Mouse (Mus musculus) forebrain, embryonic 14.5 days (tissue): ENCODE data around the gene Tex33. TPM values are rescaled to one million over a fixed set of nuclear protein-coding genes. Genes with fewer than 3 reads are reported as not detected.
A peak's percentile ranks its signal among the peaks of the same experiment; 100 is the strongest.

Source experiments
- ATAC-seq: fragments of 200-750 bp; cut with Nextera tagmentation; 2 replicates; pipeline ENCODE4 v1.8.0; 2017; ENCODE audit warnings: mild to moderate bottlenecking, moderate library complexity
- DNase-seq: peaks from one replicate; pipeline ENCODE4 v3.0.0-alpha.2; 2015; ENCODE audit warnings: low spot score
- H3K27ac ChIP-seq: fragments of 300-500 bp; sonication (generic); 2 replicates; pipeline ENCODE4 v1.5.1; 2014; ENCODE audit warnings: low read depth, mild to moderate bottlenecking, control low read depth, low read length, moderate library complexity
- H3K27me3 ChIP-seq: fragments of 300-500 bp; sonication (generic); replicated peaks from 2 replicates; pipeline ENCODE4 v1.6.1; 2014; ENCODE audit warnings: low read length, control low read depth, mixed read lengths; ENCODE audit not compliant: control insufficient read depth, insufficient read depth
- H3K36me3 ChIP-seq: fragments of 300-500 bp; sonication (generic); 2 replicates; pipeline ENCODE4 v1.6.1; 2014; ENCODE audit warnings: low read length, control low read depth; ENCODE audit not compliant: control insufficient read depth, insufficient read depth
- H3K4me1 ChIP-seq: fragments of 300-500 bp; sonication (generic); 2 replicates; pipeline ENCODE4 v1.6.1; 2014; ENCODE audit warnings: antibody characterized with exemption, low read length, control low read depth; ENCODE audit not compliant: control insufficient read depth, insufficient read depth
- H3K4me2 ChIP-seq: fragments of 300-500 bp; sonication (generic); 2 replicates; pipeline ENCODE4 v1.6.1; 2014; ENCODE audit warnings: mild to moderate bottlenecking, control low read depth, low read length
- H3K4me3 ChIP-seq: fragments of 300-500 bp; sonication (generic); 2 replicates; pipeline ENCODE4 v1.5.1; 2014; ENCODE audit warnings: low read depth, low read length, control low read depth
- H3K9ac ChIP-seq: fragments of 300-500 bp; sonication (generic); 2 replicates; pipeline ENCODE4 v1.6.1; 2014; ENCODE audit warnings: mild to moderate bottlenecking, low read length, control low read depth, moderate library complexity
- H3K9me3 ChIP-seq: fragments of 300-500 bp; sonication (generic); replicated peaks from 2 replicates; pipeline ENCODE4 v1.6.1; 2016; ENCODE audit warnings: low read length, control low read depth, mixed read lengths; ENCODE audit not compliant: control insufficient read depth
- WGBS: fragments of 180-500 bp; shearing (Covaris S2); extraction: QIAGEN DNeasy Blood & Tissue Kit; methylation state at CpG from one replicate; pipeline ENCODE4 v1.1.7; 2014; 5-methylcytosine and 5-hydroxymethylcytosine counted together
- polyA plus RNA-seq: library from polyadenylated mRNA; unstranded; fragments of >200 nt; fragmentation: Nextera tagmentation; extraction: Ambion mirVana; gene quantifications from 2 replicates; pipeline ENCODE4 v1.2.1, GENCODE M21; 2014

Tex33 gene
- polyA plus RNA-seq, 1 experiment from 2014 or later: not detected

DNA sequence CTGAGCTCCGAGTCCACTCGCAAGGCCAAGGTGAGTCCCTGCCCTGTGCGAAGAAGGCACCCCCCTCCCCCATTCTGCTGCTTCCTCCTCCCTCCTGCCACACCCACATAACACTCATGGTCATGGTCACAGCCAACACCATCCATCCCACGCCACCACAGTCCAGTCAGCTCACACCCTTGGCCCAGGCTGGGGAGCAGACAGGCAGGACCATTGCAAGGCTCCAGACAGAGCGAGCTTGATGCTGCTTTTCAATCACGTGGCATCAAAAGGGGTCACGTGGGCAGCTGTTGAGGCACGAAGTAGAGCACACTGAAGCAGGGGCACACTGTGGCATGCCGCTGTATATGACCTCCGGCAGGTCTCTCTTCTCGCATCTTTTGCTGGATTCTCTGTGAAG, 40.0 kb upstream of the Tex33 start:
- H3K4me2 ChIP-seq: no peak overlapping the region
- DNase-seq: no peak
- H3K4me3 ChIP-seq: no peak overlapping the region
- H3K27me3 ChIP-seq: no peaks in the 10 kb centered on the region
- no peaks in the 10 kb centered on the region for H3K9me3 ChIP-seq
- no peak overlapping the region for H3K9ac ChIP-seq
- peaks cover 13% of the 10 kb centered on the region; the same call in 1 of the 2 replicates for H3K4me1 ChIP-seq
- peaks cover 45% of the 10 kb centered on the region for H3K36me3 ChIP-seq
- ATAC-seq: no peak
- H3K27ac ChIP-seq: no peak overlapping the region
- 89% methylated on average over 11 of the region's 11 CpGs for WGBS

DNA sequence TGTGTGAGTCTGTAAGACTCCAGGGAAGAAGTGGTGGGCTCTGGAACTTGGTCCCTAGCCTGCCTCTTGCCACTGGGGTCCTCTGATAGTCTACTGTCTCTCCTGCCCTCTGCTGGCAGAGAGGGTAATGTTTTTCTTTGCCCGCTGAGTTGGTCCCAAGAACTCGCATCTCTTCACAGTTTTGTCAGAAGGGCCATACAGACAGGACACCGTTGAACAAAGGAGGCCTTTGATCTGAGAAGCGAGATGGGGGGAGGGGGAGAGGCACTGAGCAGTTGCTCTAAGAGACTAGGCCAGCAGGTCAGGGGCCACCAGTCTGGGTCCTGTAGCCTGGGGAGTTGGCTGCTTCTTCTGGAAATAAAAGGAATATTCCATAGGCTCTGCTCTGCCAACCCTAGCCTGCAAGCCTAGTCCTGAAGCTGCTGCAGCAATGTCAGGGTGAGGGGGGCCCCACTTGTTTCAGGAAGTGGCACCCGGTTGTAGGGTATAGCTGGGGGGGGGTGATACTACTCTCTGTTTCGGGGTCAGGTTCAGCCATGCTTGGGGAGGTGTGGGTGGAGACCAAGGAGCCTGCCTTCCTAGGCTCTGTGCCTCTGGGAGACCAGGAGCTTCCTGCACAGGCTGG, 39.3 kb upstream of the Tex33 start:
- ATAC-seq (no peak), DNase-seq (peak; percentile 61)
- Histone ChIP-seq H3K4me3 (no peak overlapping the region), H3K9ac (no peak overlapping the region), H3K4me2 (no peak overlapping the region), H3K9me3 (no peaks in the 10 kb centered on the region), H3K27me3 (no peaks in the 10 kb centered on the region), H3K4me1 (peaks cover 13% of the 10 kb centered on the region; the same call in 1 of the 2 replicates), H3K27ac (no peak overlapping the region), H3K36me3 (peaks cover 49% of the 10 kb centered on the region)
- WGBS: 30% methylated on average over 6 of the region's 6 CpGs

DNA sequence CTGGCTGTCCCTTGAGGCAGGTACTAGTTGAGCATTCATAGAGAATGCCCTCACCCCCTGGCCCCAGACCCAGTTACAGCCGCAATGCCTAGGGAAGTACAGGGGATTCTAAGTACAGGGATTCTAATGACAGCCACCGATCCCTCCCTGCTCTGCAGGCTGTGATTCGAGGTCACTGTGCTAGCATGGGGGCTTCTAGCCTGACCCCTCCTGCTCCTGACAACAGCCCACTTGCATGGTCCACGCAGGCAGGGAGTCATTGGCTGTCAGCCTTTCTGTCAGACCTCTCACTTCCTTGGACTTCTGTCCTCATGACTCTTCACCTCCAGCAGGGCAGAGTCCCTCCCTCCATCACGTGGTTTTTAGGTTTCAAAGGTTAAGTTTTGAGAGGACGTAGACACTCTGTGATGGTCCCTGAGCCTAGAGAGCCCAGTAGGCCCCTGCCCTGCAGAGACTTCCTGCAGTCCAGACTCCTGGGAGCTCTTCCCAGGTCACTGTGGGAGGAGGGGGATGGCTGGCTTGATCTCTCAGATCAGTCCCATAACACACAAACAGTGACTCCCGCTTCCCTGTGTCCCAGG, 35.9 kb upstream of the Tex33 start:
- Histone ChIP-seq H3K36me3 (peaks cover 45% of the 10 kb centered on the region), H3K27ac (no peak overlapping the region), H3K27me3 (no peaks in the 10 kb centered on the region), H3K9me3 (no peaks in the 10 kb centered on the region), H3K4me1 (peaks cover 13% of the 10 kb centered on the region), H3K9ac (no peak overlapping the region), H3K4me3 (no peak overlapping the region), H3K4me2 (no peak overlapping the region)
- WGBS: 88% methylated on average over 7 of the region's 7 CpGs
- ATAC-seq (no peak), DNase-seq (no peak)

DNA sequence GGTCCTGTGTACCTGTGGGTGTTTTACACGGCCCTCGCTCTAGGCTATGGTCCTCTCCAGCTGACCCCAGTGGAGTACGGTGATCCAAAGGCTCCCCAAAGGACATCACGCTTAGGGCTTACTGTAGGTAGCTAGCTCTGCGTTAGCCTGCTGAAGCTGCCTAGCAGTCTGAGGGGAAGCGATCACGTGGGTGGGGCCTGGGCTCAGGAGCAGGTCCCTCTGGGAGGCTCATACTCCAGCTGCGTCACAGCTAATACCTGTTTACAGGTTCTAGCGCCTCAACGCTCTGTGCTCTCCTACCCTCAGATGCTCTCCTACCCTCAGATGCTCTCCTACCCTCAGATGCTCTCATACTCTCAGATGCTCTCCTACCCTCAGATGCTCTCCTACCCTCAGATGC, 35.2 kb upstream of the Tex33 start:
- peaks cover 9% of the 10 kb centered on the region for H3K4me1 ChIP-seq
- no peak overlapping the region for H3K4me3 ChIP-seq
- no peak overlapping the region for H3K4me2 ChIP-seq
- H3K36me3 ChIP-seq: peaks cover 45% of the 10 kb centered on the region
- H3K9ac ChIP-seq: no peak overlapping the region
- 93% methylated on average over 10 of the region's 10 CpGs for WGBS
- no peak overlapping the region for H3K27ac ChIP-seq
- DNase-seq (no peak), ATAC-seq (no peak)
- no peaks in the 10 kb centered on the region for H3K9me3 ChIP-seq
- no peaks in the 10 kb centered on the region for H3K27me3 ChIP-seq

DNA sequence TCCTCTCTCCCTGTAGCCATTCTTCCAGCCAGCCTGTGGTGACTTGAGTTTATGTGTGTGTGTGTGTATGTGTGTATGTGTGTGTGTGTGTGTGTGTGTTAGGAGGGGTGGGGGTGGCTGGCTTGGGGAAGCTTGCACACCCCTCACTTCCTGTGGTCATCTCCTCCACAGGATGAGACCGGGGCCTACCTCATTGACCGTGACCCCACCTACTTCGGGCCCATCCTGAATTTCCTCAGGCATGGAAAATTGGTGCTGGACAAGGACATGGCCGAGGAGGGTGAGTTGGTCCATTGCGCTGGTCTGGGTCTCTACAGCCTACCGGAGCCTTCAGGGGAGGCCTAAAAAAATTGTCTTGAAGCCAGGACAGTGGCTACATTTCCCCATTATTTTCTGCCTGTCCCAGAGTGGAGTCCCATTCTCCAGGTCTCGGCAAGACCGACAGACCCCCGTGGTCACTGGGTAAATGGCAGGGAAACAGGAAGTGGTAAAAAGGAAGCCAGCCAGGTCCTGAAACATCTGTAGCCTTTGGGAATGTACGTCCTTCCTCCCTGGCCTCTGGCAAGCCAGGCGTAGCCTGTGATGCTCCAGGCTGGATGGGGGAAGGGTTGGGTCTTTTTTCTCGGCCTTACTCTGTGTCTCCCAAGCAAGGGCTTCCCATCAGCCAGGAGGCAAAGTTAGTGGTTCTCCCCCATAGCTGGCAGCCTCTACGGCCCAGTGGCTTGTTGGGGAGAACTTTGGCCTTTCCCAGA, 34.3 kb upstream of the Tex33 start:
- H3K9ac ChIP-seq: no peak overlapping the region; the same call in 1 of the 2 replicates
- ATAC-seq (no peak), DNase-seq (no peak)
- H3K27ac ChIP-seq: no peak overlapping the region
- H3K4me2 ChIP-seq: peak overlapping the region; percentile 88
- no peaks in the 10 kb centered on the region for H3K27me3 ChIP-seq
- H3K9me3 ChIP-seq: no peaks in the 10 kb centered on the region
- peak overlapping the region; percentile 60 for H3K4me3 ChIP-seq
- WGBS: 86% methylated on average over 13 of the region's 13 CpGs
- peaks cover 37% of the 10 kb centered on the region for H3K36me3 ChIP-seq
- peaks cover 9% of the 10 kb centered on the region for H3K4me1 ChIP-seq

DNA sequence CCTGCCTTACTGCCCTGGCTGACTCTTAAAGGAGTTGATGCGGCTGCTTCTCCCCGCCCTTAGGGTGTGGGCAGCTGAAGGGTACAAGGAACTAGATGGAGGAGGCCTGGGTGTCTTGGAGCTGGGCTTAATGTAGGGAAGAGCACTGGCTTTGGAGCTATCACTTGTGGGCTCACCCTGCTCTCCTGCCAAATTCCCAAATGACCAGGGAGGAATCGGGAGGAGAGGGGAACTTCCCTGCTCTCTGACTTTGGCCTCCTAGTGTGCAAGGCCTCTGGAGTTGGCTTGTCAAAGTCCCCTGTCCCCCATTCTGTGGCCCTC, 33.4 kb upstream of the Tex33 start:
- Histone ChIP-seq H3K27ac (peak overlapping the region; percentile 10; the same call in 1 of the 2 replicates), H3K4me2 (peak overlapping the region; percentile 88), H3K36me3 (peaks cover 30% of the 10 kb centered on the region), H3K27me3 (no peaks in the 10 kb centered on the region), H3K9me3 (no peaks in the 10 kb centered on the region), H3K9ac (peak overlapping the region; percentile 73), H3K4me3 (peak overlapping the region; percentile 60), H3K4me1 (peaks cover 9% of the 10 kb centered on the region)
- WGBS: 0% methylated on average over 3 of the region's 3 CpGs
- DNase-seq: no peak
- ATAC-seq: no peak

DNA sequence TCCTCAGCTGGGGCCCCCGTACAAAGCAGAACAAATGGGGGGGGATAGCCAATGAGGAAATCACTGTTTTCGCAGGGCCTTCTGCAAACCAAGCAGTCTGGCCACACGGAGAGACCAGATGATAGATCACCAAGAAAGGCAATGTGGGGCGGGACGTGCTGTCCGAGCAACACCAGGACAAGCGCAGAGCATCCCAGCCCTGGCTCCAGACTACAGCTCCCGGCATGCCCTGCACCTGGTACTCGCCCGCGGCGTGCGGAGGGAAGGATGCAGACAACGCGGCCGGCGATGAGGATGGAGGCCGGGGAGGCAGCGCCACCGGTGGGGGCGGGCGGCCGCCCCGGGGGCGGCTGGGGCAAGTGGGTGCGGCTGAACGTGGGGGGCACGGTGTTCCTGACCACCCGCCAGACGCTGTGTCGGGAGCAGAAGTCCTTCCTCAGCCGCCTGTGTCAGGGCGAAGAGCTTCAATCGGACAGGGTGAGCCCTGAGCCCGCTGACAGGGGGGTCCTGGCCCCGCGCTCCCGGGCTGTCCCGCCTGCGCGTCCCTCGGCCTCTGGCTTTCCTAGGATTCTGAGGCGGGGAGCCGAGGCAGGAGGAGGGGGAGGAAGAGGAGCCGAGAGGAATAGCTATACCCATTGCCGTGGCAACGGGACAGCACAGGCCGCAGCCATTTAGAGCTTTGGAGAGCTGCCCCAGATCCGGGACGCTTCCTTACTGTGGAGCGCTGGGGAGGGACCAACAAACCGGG, 32.9 kb upstream of the Tex33 start, which contains the start of gene Kctd17:
Gene Kctd17, plus strand, starts transcription at position 174 of the 748 bp plus-strand sequence.
- WGBS: 1% methylated on average over 52 of the region's 52 CpGs
- peaks cover 9% of the 10 kb centered on the region for H3K4me1 ChIP-seq
- no peaks in the 10 kb centered on the region for H3K27me3 ChIP-seq
- peak; percentile 94 for ATAC-seq
- peak; percentile 83 for DNase-seq
- peak within 1 kb of the TSS; percentile 60 for H3K4me3 ChIP-seq
- peak within 1 kb of the TSS; percentile 88 for H3K4me2 ChIP-seq
- peak within 1 kb of the TSS; percentile 73 for H3K9ac ChIP-seq
- H3K36me3 ChIP-seq: peaks cover 24% of the 10 kb centered on the region
- H3K27ac ChIP-seq: peak within 1 kb of the TSS; percentile 10; the same call in 1 of the 2 replicates
- no peaks in the 10 kb centered on the region for H3K9me3 ChIP-seq

DNA sequence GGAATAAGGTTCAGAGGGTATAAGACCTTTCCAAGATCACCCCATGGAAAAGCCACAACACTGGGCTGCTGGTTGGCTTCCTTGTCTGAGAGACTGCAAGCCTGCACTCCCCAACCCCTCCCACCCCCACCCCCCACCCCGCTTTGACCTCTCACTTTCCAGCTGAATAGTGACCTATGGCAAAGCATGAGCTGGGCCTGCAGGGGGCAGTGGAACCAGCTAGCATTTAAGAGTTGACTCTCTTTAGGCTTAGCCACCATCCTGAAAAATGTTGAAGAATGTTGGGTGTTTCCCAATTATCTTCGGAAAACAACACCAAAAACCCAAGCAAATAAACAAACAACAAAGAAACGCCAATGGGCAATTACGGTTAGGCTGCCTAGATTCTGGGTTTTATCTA, 29.5 kb upstream of the Tex33 start:
- Histone ChIP-seq H3K36me3 (no peaks in the 10 kb centered on the region), H3K9ac (no peak overlapping the region), H3K27ac (no peak overlapping the region), H3K4me1 (peaks cover 9% of the 10 kb centered on the region), H3K4me2 (no peak overlapping the region), H3K27me3 (no peaks in the 10 kb centered on the region), H3K9me3 (no peaks in the 10 kb centered on the region), H3K4me3 (no peak overlapping the region)
- ATAC-seq (no peak), DNase-seq (no peak)
- WGBS: 70% methylated on average over 4 of the region's 4 CpGs
